Mouse (Mus musculus) thymus, adult 18-20 months (tissue): ENCODE data around the gene Slain2.
"Not testable (repeated sequence)": the region's sequence is repeated elsewhere in the genome, so short reads cannot be mapped to it uniquely, and the experiment has no call there.

Source experiments
- DNase-seq, 2 experiments: peaks; one replicate each; pipeline ENCODE4 v3.0.0; 2022; ENCODE audit warnings: mixed read lengths in 2 of 2

The Slain2 gene

GRCm38 (mm10) chr5:73013611-73014287 is 99.6 kb downstream of the Slain2 start:
- DNase-seq = not testable (repeated sequence)

- no peak for DNase-seq
Measured at GRCm38 (mm10) chr5:73014745-73015144, 100.6 kb downstream of the Slain2 start.

GRCm38 (mm10) chr5:73023801-73024200 is 109.7 kb downstream of the Slain2 start:
- no peak for DNase-seq
